Mouse (Mus musculus) lung, adult 2 months (tissue): ENCODE data around the gene Gm17087. TPM values are rescaled to one million over a fixed set of nuclear protein-coding genes. Genes with fewer than 3 reads are reported as not detected.

ENCODE experiments used
- DNase-seq: peaks from one replicate; pipeline ENCODE4 v3.0.0; 2022
- H3K4me1 ChIP-seq: fragments of 200-500 bp; 2 replicates; pipeline ENCODE4 v1.6.1; 2011; ENCODE audit warnings: low read length; ENCODE audit not compliant: control insufficient read depth, insufficient read depth
- H3K4me3 ChIP-seq: fragments of 200-500 bp; replicated peaks from 2 replicates; pipeline ENCODE3; 2011; ENCODE audit warnings: low read depth, mild to moderate bottlenecking, control low read depth, low read length; ENCODE audit errors: extremely low read depth
- CTCF ChIP-seq: fragments of 200-500 bp; IDR thresholded peaks from 2 replicates; pipeline ENCODE4 v1.5.1; 2011; ENCODE audit warnings: mild to moderate bottlenecking, low read length, control low read depth; ENCODE audit not compliant: insufficient read depth
- POLR2A ChIP-seq: fragments of 200-500 bp; IDR thresholded peaks from 2 replicates; pipeline ENCODE4 v1.6.1; 2011; ENCODE audit warnings: low read depth, mild to moderate bottlenecking, control low read depth, low read length, borderline replicate concordance; ENCODE audit errors: extremely low read depth
- WGBS: fragments of 180-500 bp; shearing (Covaris S2); methylation state at CpG from one replicate; pipeline ENCODE4 v1.1.7; 2018; 5-methylcytosine and 5-hydroxymethylcytosine counted together
- polyA plus RNA-seq: library from polyadenylated mRNA; depleted of rRNA; stranded (reverse); fragments of >200 nt; gene quantifications from 2 replicates; pipeline ENCODE4 v1.2.3, GENCODE M21; 2012; rRNA removed

Gene Gm17087
- polyA plus RNA-seq: not detected in 2 replicates

DNA sequence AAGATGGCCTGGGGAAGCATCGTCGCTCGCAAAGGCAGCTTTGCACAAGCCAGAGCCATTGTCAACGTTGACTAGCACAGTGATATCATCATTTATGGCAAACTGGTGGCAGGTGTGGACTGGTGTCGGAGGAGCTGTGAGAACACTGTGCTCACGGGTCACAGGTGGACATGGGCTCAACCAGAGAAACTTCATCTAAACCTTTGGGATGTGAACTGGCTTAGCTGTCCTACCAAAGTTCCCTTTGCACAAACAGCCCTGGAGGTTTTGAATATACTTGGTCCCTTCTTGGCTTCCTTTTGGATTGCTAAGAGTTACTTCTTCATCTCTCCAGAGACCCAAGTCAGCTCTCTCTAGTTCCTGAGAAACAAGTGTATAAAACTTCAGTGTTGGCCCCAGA, at the start of gene Gm17087:
TSS of gene Gm17087 (minus strand) at position 101 of the 400 bp plus-strand sequence.
- H3K4me1 ChIP-seq: no peaks in the 10 kb centered on the region

DNA sequence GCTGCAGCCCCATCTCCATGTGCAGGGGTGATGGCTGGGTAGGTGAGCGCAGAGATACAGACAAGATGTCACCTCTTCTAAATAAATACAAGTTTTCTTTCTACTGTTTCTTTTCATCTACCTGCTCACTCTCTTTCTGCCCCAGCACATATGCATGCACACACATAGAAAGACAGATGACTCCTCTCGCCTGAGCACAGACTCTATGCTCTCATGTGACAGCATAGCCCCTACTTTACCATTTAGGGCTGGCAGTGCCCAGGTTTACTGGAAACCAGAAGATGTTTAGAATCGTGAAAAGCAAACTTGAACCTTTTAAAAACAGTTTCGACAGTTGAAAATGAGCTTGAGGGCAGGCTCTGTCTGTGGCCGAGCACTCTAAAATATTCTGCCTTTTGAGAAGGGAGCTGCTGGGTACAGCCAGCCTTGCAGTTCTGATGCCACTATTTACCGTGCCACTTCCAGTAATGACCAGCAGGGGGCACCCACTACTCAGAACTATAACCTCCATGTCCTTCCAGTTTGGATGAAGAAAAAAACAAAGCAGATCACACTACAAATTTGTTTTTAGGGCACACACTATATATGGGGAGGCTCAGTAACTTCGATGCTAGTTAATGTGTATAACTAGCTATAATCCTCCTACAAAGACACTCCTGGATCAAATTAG, 47.3 kb upstream of the Gm17087 start:
- Histone ChIP-seq H3K4me1 (no peaks in the 10 kb centered on the region), H3K4me3 (no peak overlapping the region)
- DNase-seq: peak; percentile 65
- WGBS: 34% methylated on average over 7 of the region's 7 CpGs
- TF ChIP-seq CTCF (peak; percentile 56), POLR2A (no peak)

More for the DNA sequence above, at the start of gene Gm17087:
- no peak for DNase-seq
- WGBS: 90% methylated on average over 6 of the region's 6 CpGs
- H3K4me3 ChIP-seq: no peak within 1 kb of the TSS
- TF ChIP-seq CTCF (no peak), POLR2A (no peak)

DNA sequence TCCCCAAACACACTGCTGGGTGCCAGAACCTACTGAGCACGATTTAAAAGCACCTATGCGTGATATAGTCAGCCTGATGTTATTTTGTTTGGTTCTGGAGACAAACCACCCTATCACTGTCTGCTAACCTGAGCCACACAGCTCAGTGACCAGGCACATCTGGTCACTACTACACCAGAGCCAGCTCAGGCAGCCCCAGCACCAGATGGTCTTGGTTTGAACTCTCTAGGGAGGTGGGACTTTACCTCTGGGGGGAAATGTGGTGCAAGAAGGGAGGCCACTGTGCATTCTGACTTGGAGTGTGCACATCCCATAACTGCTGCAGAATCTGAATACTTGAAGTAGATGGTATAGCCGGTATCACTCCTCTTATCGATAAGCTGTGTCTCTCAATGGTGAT, 45.2 kb upstream of the Gm17087 start:
- Histone ChIP-seq H3K4me1 (no peaks in the 10 kb centered on the region), H3K4me3 (no peak overlapping the region)
- 76% methylated on average over 4 of the region's 4 CpGs for WGBS
- TF ChIP-seq CTCF (no peak), POLR2A (no peak)
- DNase-seq: no peak

DNA sequence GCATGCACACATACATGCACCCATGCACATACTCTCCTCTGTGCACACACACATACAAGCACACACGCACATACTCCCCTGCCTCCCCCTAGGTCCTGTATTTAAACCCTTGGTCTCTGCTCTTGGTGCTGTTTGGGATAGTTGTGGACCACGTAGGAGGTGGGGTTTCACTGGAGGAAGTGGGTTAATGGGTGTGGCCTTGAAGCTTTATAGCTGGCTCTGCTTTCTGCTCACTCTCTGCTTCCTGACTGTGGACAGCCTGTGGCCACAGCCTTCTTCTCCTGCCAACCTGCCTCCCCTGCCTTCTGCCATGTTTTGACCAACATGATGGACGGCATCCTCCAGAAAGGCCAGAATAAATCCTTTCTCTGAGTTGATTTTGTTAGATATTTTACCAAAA, 39.9 kb upstream of the Gm17087 start:
- Histone ChIP-seq H3K4me3 (no peak overlapping the region), H3K4me1 (no peaks in the 10 kb centered on the region)
- no peak for DNase-seq
- TF ChIP-seq POLR2A (no peak), CTCF (no peak)
- 63% methylated on average over 3 of the region's 3 CpGs for WGBS

DNA sequence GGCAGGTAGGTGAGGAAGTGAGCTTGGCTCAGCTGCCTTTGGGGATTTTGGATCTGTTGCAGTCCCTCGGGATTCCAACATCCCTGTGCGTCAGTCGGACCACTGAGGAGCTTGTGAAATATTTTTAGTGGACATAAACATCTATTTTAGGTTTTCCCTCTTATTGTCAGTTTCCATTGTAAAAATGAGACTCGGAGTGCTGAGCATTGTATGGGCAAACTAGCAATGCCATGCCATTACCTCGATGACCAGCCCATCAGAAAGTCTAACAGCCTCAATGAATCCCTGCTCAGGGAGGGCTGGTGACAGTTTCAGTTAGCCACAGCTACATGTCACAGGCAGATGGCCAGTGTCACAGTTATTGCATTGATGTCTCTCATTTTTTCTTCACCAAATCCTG, 39.2 kb upstream of the Gm17087 start:
- H3K4me1 ChIP-seq: no peaks in the 10 kb centered on the region
- TF ChIP-seq POLR2A: no peak
- TF ChIP-seq CTCF: no peak
- no peak for DNase-seq
- 71% methylated on average over 5 of the region's 5 CpGs for WGBS
- H3K4me3 ChIP-seq: no peak overlapping the region

DNA sequence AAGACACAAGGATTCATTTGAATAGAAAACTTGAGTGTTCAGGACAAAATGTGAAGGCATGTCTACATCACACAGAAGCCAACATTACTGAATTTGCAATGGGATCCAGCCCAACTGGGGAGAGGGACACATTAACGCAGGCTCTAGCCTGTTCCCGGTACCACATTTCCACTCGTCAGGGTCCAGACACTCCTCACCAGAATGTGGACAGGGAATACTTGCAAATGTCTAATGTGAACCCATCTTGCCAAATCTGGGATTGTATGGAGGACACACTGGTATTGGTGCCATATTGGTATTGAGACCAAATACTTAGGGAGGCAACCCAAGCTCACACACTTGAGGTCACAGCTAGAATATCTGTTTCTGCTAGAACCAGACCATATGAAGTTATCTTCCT, 36.2 kb upstream of the Gm17087 start:
- 91% methylated on average over 3 of the region's 3 CpGs for WGBS
- Histone ChIP-seq H3K4me3 (no peak overlapping the region), H3K4me1 (no peaks in the 10 kb centered on the region)
- no peak for DNase-seq
- TF ChIP-seq CTCF (no peak), POLR2A (no peak)

DNA sequence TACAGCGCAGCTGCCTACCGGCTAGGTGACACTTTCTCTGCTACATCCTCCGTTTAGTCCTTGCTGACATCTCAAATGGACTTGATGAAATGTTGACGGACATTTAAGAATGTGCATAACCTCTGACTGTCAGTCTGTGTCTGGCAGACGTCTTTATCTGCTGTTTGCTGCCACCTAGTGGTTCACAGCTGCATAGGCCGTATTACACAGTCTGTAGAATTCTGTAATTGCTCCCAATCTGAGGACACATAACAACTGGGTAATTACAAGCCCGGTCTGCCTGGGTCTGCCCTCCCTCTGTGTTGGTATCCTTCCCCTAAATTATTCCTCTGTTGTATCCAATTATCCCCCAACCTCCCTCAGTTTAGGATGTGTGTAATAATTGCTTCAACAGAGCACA, 31.0 kb upstream of the Gm17087 start:
- DNase-seq: peak; percentile 29
- 6% methylated on average over 7 of the region's 7 CpGs for WGBS

DNA sequence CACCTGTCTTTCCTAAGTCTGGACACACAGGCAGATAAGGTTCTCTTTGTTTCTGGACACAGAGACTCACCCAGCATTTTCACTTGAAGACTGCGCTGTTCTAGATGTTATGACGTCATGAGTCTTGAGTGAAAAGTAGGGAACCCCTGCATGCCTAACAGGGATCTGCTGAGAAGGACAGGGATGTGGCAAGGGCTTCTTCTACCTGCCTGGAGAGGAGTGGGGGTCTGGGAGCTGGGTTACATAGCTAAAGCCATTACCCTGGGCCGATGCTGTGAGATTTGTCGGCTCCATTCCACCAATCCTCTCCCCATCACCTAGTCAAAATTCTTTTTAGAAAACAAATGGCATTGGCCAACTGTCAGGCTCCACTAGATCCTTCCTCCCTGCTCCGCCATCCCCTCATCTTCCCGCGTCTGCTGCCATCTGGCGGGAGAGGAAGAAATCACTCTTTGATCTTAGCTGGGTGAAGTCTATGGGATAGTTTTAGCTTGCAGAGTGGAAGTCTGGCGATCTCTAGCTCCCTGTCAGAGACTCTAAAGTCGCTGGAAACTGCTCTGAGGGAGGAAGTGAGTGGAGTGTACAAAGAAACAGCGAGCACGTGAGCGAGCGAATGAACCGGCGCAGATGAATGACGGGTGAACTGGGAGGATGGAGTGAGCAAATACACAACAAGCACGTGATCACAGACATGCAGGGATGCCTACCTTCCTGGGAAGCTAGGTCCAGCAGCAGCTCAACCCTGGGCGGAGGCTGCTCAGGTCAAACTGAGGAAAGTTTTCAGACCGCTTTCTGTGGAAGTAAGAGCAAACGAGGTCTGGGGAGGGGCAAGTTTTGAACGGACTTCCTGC, 25.9 kb upstream of the Gm17087 start:
- H3K4me3 ChIP-seq: no peak overlapping the region
- peak; percentile 43 for DNase-seq
- WGBS: 9% methylated on average over 22 of the region's 22 CpGs

More for the DNA sequence above, 31.0 kb upstream of the Gm17087 start:
- TF ChIP-seq POLR2A (no peak), CTCF (peak; percentile 49)
- Histone ChIP-seq H3K4me1 (no peaks in the 10 kb centered on the region), H3K4me3 (no peak overlapping the region)

DNA sequence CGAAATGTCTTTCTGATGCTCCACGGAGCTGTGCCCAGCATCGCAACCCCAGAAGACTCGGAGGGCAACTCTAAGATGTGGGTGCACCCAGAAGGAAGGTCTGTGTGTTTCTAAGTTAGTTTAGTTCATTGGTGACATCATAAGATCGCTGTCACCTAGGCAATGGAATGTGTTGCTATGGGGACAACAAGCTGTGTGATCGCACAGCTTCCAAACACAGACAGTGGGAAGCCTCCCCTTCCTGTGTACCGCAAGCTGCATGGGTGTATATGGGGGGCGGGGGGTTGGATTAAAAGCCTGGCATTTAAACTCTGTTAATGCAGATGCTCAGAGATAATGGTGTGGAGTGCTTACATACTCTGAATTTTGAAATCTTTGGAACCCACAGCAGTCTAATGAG, 14.8 kb upstream of the Gm17087 start:
- no peaks in the 10 kb centered on the region for H3K4me1 ChIP-seq
- WGBS: 67% methylated on average over 8 of the region's 8 CpGs
- H3K4me3 ChIP-seq: no peak overlapping the region
- TF ChIP-seq POLR2A (no peak), CTCF (no peak)
- no peak for DNase-seq

More for the DNA sequence above, 25.9 kb upstream of the Gm17087 start:
- no peaks in the 10 kb centered on the region for H3K4me1 ChIP-seq
- TF ChIP-seq POLR2A (no peak), CTCF (peak; percentile 71)

DNA sequence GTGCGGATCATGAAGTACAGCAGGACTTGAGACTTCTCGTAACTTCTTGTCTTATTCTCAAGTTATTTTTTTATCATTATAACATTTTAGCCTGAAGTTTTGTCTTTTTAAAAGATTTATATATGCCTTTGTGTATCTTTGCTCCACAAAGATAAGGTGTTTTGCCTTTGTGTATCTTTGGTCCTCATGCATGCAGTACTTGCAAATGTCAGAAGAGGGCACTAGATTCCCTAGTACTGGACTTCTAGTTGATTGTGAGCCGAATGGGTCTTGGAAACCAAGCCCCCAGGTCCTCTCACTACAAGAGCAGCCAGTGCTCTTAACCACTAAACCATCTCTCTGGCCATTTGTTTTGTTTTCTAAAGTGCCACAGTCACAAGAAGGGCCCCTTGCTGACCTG, 13.6 kb upstream of the Gm17087 start:
- no peak for DNase-seq
- no peaks in the 10 kb centered on the region for H3K4me1 ChIP-seq
- H3K4me3 ChIP-seq: no peak overlapping the region
- TF ChIP-seq CTCF: no peak
- TF ChIP-seq POLR2A: no peak
- WGBS: 59% methylated on average over 3 of the region's 3 CpGs
